Mouse (Mus musculus): ENCODE data around the gene Nodal. TPM values are rescaled to one million over a fixed set of nuclear protein-coding genes. Genes with fewer than 3 reads are reported as not detected.

Nodal gene
- total and polyA plus RNA-seq, 3 experiments = 0.13 TPM; not detected in 2

GRCm38 (mm10) chr10:61412910-61413625, 4.7 kb upstream of the Nodal start:
- in situ Hi-C loops (cut with MboI; ENCODE audit: low pct_ligation_motif_present, low pct_unique_long_range_greater_than_20kb, low sequenced_read_pairs) (no loop called here), dilution Hi-C loops (cut with MboI; ENCODE audit: extremely low pct_ligation_motif_present, extremely low pct_unique_long_range_greater_than_20kb, low sequenced_read_pairs) (no loop called here)
- peak; percentile 28 for DNase-seq (ENCODE audit: extremely low read depth)
- Histone ChIP-seq H3K9ac (ENCODE audit: insufficient read depth, low read depth) (no peak overlapping the region), H3K27me3 (replicated peaks) (no peaks in the 10 kb centered on the region), H3K9me3 (replicated peaks; ENCODE audit: low read length) (no peaks in the 10 kb centered on the region), H3K27ac (ENCODE audit: insufficient read depth, low read depth) (no peak overlapping the region), H3K36me3 (replicated peaks in 1 of 2; ENCODE audit: control insufficient read depth in 1 of 2, insufficient read depth in 1 of 2, low read length in 1 of 2) (no peaks in the 10 kb centered on the region), H3K4me2 (ENCODE audit: insufficient read depth, low read depth, poor library complexity, severe bottlenecking) (peak overlapping the region; percentile 11; the same call in 1 of the 2 replicates), H3K4me1 (ENCODE audit: control insufficient read depth in 1 of 2, insufficient read depth in 2 of 2) (peaks cover 3 to 14% of the 10 kb centered on the region in 2 experiments; a peak in 2 of 4 replicates), H3K4me3 (replicated peaks in 1 of 3; ENCODE audit: low read depth in 2 of 3, low read length in 2 of 3, poor library complexity in 1 of 3) (no peak overlapping the region), H3K79me2 (replicated peaks; ENCODE audit: control insufficient read depth, extremely low read depth, insufficient read depth, poor library complexity, severe bottlenecking) (no peaks in the 10 kb centered on the region)
- TF ChIP-seq CTCF (conservative IDR thresholded peaks at IDR 0.05 in 1 of 2, IDR thresholded peaks at IDR 0.05 in 1 of 2; ENCODE audit: low read depth in 2 of 2, low read length in 2 of 2) (no peak), EP300 (IDR thresholded peaks at IDR 0.05; ENCODE audit: low read length) (peak; percentile 66), NRF1 (IDR thresholded peaks at IDR 0.05; ENCODE audit: low read depth, low read length) (no peak), IRF4 (IDR thresholded peaks at IDR 0.05; ENCODE audit: low read depth, low read length) (peak; percentile 54; the same call in 1 of the 2 replicates), ZNF384 (IDR thresholded peaks at IDR 0.05; ENCODE audit: low read depth, low read length) (peak; percentile 41; the same call in 1 of the 2 replicates)

GRCm38 (mm10) chr10:61415240-61415639, 2.5 kb upstream of the Nodal start:
- in situ Hi-C loops (cut with MboI; ENCODE audit: low pct_ligation_motif_present, low pct_unique_long_range_greater_than_20kb, low sequenced_read_pairs) = no loop called here
- Histone ChIP-seq H3K79me2 (replicated peaks; ENCODE audit: control insufficient read depth, extremely low read depth, insufficient read depth, poor library complexity, severe bottlenecking) (no peaks in the 10 kb centered on the region), H3K9ac (ENCODE audit: insufficient read depth, low read depth) (no peak overlapping the region), H3K4me3 (replicated peaks in 1 of 3; ENCODE audit: low read depth in 2 of 3, low read length in 2 of 3, poor library complexity in 1 of 3) (no peak overlapping the region), H3K4me1 (ENCODE audit: control insufficient read depth in 1 of 2, insufficient read depth in 2 of 2) (peaks cover 3 to 14% of the 10 kb centered on the region in 2 experiments; a peak in 2 of 4 replicates), H3K4me2 (ENCODE audit: insufficient read depth, low read depth, poor library complexity, severe bottlenecking) (no peak overlapping the region), H3K36me3 (replicated peaks in 1 of 2; ENCODE audit: control insufficient read depth in 1 of 2, insufficient read depth in 1 of 2, low read length in 1 of 2) (no peaks in the 10 kb centered on the region), H3K9me3 (replicated peaks; ENCODE audit: low read length) (no peaks in the 10 kb centered on the region), H3K27ac (ENCODE audit: insufficient read depth, low read depth) (no peak overlapping the region), H3K27me3 (replicated peaks) (no peaks in the 10 kb centered on the region)
- dilution Hi-C loops (cut with MboI; ENCODE audit: extremely low pct_ligation_motif_present, extremely low pct_unique_long_range_greater_than_20kb, low sequenced_read_pairs) = no loop called here
- DNase-seq (ENCODE audit: extremely low read depth) = no peak
- TF ChIP-seq USF1 (IDR thresholded peaks at IDR 0.05; ENCODE audit: low read depth, low read length) (no peak), ZNF384 (IDR thresholded peaks at IDR 0.05; ENCODE audit: low read depth, low read length) (no peak), MEF2A (IDR thresholded peaks at IDR 0.05; ENCODE audit: borderline replicate concordance, low read depth, low read length) (no peak), E2F4 (IDR thresholded peaks at IDR 0.05; ENCODE audit: insufficient replicate concordance, low read depth, low read length) (no peak), CHD2 (IDR thresholded peaks at IDR 0.05; ENCODE audit: low read length) (no peak), TCF12 (IDR thresholded peaks at IDR 0.05; ENCODE audit: low read depth, low read length) (no peak), CHD1 (IDR thresholded peaks at IDR 0.05; ENCODE audit: low read depth, low read length) (no peak), CTCF (conservative IDR thresholded peaks at IDR 0.05 in 1 of 2, IDR thresholded peaks at IDR 0.05 in 1 of 2; ENCODE audit: low read depth in 2 of 2, low read length in 2 of 2) (no peak; a peak in 1 of 4 replicates), NRF1 (IDR thresholded peaks at IDR 0.05; ENCODE audit: low read depth, low read length) (no peak), MXI1 (IDR thresholded peaks at IDR 0.05; ENCODE audit: low read depth, low read length) (no peak), HCFC1 (IDR thresholded peaks at IDR 0.05; ENCODE audit: low read depth, low read length) (no peak), RAD21 (IDR thresholded peaks at IDR 0.05; ENCODE audit: low read depth, low read length) (no peak), USF2 (conservative IDR thresholded peaks at IDR 0.05; ENCODE audit: low read depth, low read length) (no peak), MAFK (IDR thresholded peaks at IDR 0.05; ENCODE audit: insufficient replicate concordance, low read length) (no peak), ZC3H11A (IDR thresholded peaks at IDR 0.05; ENCODE audit: low read depth, low read length) (no peak), PAX5 (IDR thresholded peaks at IDR 0.05; ENCODE audit: low read length) (no peak), KAT2A (IDR thresholded peaks at IDR 0.05; ENCODE audit: insufficient replicate concordance, low read length) (no peak)

All from CH12.LX (cell line).